Mouse (Mus musculus) CD4-positive helper T cell, adult 2 months (primary cell): Measurements from ENCODE around the gene Shisa4.
"Not testable (repeated sequence)": the region's sequence is repeated elsewhere in the genome, so short reads cannot be mapped to it uniquely, and the experiment has no call there.

Source experiments
- DNase-seq: peaks from one replicate; pipeline ENCODE4 v3.0.0-alpha.2; 2012; ENCODE audit warnings: low read depth, missing footprints, low spot score

Gene Shisa4

DNA sequence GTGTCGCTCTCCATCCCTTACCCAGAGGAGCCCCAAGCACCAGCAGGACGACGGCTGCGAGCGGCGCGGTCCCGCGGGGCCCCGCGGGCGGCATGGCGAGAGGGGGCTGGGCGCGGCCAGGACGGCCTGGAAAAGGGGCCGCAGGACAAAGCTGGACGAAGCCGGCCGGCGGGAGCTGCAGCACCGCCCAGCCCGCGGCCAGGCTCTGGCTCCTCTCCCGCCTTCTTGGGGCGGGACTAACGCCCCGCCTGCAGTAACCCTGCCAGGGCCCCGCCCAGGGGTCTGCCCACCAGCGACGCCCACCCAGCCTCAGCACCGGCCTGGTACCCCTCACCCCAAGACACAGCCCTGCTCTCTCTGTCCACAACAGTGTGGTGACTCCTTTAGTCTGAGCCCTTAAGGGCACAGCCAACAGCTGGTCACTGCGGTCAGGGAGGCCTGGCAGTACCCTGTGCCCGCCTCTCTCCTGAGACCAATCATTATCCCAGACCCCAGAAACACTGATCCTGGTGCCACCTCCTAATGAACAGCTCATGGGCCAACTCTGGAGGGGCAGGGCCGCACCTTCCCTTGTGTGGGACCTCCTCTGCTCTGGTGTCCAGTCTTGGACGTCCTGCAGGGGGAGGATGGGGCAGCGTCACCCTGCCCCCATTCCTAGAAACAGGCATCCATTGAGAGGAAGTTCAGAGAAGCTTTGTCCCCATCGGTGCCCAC, at the start of gene Shisa4:
Shisa4 (minus strand) TSS at position 370 of the 714 bp plus-strand sequence.
- peak; percentile 13 for DNase-seq

DNA sequence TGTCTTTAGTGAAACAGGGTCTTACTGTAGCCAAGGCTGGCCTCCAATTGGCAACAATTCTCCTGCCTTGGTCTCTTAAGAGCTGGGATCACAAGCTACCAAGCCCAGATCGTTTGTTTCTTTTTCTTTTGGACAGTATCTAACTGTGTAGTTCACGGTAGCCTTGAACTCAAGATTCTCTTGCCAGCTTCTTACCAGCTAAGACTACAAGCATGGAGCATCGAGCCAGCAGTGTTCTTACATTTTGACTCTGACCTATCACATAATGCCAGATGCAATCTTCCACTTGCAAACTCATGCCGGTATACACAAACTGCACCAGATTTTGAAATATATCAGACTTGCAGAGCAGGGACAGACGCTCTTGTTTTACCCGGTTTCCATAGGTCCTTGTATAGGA, 47.7 kb upstream of the Shisa4 start:
- no peak for DNase-seq

DNA sequence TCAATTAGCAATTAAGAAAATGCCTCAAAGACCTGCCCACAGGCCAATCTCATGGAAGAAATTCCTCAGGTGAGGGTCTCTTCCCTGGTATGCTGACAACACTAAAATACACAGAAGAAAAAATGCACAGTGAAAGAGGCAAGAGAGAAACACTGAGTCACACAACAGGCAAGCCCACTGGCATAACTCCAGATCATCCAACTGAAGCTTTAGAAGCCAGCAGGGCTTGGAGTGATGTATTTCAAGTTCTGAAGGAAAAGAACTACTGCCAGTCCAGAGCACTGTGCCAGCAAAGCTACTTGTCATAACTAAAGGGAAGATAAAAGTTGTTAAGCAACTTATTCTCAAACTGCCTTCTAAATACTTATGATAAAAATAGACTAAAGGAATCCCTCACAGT, 39.0 kb upstream of the Shisa4 start:
- DNase-seq, result no peak

DNA sequence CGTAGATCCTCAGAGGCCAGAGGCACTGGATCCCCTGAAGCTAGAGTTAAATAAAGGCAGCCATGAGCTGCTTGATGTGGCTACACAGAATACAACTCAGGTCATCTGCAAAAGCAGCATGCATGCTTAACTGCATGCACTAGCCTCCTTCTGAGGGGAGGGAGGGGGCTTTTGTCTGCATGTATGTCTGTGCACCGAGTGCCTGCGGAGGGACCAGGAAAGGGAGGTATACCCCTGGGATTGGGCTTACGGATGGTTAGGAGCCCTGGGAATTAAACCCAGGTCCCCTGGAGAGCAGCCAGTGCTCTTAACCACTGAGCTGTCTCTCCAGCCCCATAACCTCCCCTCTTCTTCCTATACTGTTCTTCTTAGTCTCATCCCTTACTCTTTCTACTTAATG, 37.1 kb upstream of the Shisa4 start:
- no peak for DNase-seq

DNA sequence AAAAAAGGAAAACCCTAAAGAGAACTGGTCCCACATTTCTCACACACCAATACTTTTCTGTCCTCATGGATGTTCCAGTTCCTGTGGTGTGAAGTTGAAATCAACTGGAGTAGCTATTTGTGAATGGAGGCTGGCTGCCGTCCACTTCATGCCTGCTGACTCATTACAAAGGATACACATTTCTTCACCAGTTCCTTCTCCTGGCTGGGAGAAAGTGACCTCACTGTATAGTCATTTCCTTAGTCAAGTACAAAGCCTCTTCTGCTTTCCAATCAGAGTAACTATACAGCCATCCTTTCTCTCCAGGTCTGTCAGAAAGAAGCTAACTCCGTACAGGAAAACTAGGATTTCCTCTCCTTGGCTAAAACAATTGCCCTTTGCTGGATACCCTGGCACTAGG, 35.9 kb upstream of the Shisa4 start:
- DNase-seq, result no peak

DNA sequence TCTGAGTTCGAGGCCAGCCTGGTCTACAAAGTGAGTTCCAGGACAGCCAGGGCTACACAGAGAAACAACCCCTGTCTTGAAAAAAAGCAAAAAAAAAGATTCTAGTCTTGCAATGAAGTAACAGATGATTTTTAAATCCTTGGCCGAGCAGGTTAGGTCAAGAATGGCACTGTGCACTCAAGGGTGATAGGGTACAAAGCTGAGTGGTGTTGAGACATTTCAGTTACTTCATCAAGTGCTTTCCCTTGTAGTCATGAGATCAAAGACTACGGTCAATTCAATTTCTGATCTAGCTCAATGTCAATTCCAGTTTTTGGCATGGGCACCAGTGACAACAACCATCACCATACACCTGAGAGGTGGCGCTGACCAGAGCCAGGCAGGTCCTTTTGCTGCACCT, 33.9 kb upstream of the Shisa4 start:
- DNase-seq, result no peak

DNA sequence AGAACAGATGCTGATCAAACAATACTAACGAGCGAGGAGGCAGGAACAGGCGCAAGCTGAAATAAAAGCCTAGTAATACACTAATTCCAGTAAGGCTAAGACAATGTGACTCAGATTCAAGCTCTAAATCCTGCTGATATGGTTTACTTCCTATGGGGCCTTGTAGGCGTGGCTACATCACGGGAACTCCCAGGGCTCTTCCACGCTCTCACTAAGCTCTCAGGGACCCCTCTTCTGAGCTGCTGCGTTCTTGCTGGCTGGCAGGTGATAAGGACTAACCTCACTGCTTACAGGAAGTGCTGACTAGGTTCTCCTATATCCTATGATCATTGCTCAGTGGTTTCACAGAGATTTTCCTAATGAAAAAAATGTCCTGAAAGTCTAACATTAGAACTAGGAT, 30.3 kb upstream of the Shisa4 start:
- DNase-seq, result no peak

DNA sequence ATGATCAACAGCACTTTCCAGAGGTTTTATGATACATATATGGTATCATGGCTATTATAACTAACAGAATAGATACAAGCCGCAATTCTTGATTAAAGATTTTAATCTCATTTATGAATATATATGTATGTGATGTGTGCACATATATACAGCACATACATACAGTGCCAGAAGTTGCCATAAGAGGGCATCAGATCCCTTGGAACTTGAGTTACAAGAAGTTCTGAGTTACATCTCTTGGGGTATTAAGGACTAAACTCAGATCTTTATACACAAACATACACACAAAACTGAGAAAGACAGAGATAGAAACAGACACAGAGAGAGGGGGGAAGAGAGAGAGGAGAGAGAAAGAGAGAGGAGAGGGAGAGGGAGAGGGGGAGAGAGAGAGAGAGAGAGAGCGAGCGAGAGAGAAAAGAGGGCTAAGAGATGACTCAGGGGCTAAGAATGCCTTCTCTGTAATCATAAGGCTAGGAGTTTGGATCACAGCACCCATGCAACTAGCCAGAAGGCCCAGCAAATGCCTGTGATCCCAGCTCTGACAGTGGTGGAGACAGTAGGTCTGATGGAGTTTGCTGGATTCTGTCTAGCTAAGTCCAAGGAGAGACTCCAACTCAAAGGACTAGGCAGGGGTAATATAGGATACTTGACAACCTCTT, 26.5 kb upstream of the Shisa4 start:
- DNase-seq, result no peak

DNA sequence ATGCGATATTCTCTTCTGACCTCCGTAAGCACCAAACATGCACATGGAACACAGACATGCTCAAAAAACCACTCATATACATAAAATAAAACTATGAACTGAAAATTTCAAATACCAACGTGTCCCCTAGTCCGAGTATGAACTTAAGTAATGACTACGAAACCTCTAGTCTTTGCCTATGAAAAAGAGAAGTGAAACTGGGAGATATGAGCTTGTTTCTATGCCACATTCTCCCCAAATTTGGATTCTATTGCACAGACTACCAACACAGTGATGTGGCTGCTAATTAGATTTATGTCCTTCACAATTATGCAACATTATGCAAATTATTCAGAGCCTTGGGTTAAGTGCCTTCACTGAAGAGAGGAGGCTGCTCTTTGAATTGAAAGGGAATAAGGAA, 24.4 kb upstream of the Shisa4 start:
- no peak for DNase-seq

DNA sequence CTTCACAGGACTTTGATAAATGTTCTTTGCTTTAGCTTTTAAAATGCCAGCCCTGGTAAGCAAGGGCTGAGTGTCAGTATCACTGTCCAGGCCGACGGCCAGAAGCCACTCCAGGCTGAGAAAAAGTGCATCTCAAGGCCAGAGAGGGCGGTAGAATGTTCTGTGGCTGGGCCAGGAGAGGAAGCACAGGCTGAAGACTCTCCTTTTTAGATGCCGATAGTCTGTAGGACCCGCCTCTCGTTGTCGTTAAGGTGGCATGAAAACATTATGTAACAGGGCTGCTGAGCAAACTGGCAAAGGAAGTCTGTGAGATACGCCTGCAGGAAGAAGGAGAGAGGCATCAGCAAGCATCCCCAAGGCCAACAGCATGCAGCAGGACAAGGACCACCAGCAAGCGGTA, 10.1 kb upstream of the Shisa4 start:
- no peak for DNase-seq

DNA sequence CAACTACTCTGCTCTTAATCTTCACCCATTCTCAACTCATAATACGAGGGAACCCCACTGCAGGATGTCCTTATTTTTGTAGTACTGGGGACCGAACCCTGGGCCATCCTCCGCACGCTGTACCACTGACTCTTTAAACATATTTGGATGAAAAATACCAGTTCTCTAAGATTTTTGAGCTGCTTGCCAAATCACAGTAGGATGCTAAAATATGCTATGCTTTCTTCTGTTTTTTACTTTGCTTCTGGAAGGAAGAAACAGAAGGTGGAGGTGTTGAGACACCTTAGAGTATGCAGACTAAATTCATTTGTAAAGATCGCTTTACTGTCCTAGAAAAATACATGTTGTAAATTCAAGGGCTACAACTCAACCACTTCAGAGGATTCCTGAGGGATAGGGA, 9.1 kb upstream of the Shisa4 start:
- no peak for DNase-seq

DNA sequence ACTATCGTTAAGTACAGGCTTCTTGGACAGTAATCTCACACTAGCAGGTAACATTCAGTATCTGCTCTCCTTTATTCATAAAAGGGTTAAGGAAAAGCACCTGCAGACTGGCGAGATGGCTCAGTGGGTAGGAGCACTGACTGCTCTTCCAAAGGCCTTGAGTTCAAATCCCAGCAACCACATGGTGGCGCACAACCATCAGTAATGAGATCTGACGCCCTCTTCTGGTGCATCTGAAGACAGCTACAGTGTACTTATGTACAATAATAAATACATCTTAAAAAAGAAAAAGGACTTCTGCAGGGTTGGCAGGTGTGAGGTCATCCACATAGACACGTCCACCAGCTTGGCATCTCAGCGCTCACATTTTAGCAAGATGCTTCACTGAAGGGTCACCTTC, 6.5 kb upstream of the Shisa4 start:
- DNase-seq, result not testable (repeated sequence)

DNA sequence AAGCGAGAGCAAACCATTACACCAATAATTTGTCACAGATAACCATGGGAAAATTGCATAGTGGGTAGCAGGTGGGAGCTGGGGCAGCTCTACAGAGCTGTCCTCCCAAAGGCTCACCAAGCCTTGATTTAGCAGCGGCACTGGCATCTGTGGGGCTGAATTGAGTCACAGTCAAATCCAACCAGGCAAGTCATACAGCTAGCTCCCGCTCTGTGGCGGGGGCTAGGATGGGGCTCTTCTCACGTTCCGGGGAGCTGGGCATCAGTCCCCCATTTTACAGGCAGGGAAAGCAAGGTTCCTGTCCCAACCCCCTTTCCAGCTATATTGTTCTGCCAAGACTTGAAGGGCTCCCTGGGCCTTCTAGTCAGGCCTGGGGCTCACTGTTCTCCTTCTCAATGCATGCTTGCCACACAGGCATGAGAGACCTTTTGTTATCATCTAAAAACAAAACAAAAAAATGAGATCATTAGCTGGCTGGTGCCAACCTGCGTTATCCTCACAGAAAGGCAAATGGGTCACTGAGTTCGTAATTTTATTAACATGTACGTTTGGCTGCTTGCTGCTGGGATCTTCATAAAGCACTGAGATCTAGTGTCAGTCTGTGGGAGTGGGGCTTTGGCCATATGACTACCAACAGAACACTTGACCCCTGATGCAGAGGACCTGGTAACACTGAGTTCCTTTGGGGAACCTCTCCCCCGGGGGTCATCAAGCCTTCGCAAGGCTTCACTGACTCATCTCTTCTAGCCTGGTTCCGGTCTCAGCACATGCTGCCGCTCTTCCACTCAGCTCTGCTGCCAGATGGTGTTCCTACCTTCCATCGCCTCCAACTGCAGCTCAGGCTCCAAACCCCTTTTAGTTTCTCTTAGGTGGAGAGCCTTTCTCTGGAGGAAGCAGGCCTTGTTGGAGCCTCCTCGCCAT, 5.3 kb upstream of the Shisa4 start:
- no peak for DNase-seq

DNA sequence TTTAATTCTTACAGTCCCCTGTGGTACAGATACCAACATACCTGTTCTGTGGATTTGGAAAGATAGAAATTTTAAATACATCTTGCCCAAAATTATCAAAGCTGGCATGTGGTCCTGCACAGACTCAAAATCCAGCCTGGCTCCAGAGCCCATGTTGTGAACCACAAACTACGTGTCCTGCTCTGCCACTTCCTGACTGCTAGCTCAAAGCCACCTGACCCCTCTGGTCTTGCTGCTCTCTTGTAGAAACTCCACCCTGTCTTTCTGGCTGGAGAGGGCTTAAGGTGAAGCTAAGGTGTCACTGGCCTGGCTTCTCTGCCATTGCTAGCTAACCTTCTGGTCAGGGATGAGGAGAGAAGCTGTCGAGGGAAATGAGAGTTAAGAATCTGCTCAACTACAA, 4.0 kb upstream of the Shisa4 start:
- no peak for DNase-seq

DNA sequence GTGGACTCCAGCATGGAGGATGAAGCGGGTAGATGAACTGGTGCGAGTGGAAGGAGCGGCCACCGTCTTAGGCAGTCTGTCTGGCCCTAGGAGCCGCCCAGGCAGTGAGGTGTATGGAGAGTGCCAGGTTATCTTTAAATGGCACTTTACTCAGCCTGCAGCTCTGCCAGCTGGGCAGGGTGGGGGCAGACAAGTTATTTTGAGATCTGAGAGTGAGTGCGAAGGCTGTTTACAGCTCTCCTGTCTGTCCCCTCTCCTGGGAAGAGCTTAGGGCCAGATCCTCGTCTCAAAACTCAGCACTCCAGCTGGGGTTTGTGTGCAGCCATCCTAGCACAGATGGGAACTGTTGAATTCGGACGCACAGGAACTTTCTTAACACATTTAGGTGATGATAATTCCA, 3.5 kb upstream of the Shisa4 start:
- DNase-seq, result no peak

DNA sequence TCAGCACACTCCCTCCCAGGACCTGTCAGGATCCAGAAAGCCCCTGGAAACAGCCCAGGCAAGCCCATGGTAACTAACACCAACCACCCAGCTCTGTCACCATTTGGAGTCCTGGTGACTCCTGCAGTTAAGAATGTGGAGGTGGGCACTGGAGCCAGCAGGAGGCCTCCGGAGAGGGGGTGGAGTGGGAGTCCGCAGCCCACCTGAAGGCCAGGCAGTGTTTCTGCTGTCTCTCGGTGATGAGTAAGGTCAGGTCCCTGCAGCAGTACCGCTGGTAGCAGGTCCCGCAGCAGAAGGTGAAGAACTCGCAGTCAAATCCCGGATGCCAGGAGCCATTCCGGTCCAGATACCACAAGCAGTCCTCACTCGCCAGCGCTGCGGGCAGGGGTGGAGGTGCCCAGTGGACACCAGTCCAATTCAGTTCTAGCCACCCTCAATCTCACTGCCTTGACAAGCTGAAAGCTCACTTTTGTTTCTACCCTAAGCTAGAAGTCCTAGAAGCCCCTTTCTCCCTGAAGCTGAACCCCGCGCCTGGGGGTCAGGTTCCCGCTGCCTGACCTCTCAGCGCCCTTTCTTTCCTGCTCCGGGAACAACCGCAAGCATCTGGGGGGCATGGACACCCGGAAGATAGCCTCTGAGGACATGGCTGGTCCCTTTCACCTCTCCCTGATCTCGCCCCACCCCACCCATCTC, 716 bp downstream of the Shisa4 start:
- no peak for DNase-seq

DNA sequence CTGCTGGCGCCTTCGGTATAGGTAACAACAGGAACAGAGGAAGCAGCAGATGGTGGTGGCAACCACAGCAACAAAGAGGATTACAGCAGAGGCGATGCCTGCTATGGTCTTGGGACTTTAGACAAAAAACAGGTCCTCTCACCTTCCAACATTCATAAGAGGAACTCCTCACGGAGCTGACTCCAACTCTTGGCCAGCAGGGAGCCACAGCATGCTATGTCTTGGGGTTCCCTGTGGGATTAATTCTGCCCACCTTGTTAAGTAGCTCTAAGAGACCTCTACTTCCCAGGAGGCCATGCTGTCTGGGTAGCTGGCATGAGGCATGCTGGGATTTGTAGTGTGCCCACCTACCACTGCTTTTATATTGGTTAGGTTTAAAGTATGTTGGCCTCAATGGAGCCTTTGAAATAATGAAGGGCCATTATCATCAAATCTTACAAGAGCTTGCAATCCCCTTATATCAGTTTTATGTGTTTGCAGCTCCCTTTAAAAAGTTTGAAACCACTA, 1.8 kb downstream of the Shisa4 start:
- DNase-seq, result no peak

DNA sequence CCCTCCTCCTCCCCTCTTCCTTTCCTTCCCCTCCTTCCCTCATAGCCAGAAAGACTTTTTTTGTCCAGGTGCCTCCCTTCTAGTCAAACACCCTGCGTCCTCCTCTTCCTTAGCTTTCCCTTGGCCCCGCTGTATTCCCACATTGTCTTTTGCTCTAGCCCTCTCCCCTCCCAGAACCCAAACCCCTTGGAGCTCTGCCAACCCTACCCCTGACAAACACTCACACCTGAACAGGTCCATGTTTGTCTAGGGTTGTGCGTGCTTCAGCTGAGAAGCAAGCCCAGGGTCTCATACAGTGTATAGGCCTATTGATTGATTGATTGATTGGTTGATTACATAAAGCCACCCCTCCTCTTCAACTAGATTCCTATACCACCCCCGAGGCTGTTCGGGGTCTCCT, 5.6 kb downstream of the Shisa4 start:
- DNase-seq, result no peak

DNA sequence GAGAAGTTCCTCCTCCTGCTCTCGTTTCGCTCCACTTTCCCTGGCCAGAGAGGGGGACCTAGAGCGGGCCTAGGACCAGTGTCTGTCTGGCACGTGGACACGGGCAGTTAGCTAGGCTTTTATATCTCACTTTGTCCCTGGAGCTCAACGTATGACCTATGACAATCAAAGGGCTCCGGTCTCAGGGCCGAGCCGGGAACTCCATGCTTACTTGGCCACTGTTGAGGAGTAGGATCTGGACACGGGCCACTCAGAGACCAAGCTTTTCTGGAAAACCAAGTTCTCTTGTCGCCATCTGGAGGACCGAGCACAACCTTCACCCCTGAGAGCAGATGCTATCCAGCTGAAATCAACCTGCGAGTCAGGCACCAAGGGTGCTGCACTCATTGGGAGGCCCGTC, 6.1 kb downstream of the Shisa4 start:
- DNase-seq, result no peak

DNA sequence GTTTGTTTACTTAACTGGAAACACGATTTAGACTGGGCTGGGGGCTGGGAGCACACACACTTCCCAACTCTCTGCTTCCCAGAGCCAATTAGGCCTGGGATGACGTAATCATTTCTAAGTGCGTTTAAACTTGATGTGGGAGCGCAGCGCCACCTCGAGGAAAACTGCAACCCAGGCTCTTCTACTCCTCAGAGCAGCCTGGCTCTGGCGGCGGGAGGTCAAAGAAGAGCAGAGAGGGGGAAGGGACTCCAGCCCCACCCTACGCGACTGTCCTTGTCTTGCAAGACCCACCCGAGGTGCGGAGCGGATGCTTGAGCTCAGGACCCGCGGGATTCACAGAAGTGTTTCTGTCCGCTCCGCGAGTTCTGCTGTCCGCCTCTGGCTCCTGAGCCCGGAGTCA, 6.8 kb downstream of the Shisa4 start:
- DNase-seq, result peak; percentile 63

DNA sequence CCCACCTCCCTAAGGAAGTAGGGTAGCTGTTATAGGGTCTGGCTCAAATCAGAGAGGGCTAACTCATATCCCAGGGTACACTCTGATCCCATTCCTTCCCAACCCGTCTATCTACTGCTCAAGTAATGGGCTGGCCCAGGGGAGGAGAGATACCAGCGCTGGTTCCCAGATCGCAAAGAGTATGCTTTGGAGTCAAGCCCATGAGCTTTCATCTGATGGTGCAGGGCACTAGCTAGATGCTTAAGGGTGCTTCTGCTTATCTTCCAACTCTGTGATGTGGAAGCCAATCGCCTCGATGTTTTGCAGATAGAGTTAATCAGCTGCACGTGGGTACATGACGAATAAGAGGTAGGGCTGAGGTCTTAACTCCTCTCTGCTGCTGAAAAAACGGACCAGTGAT, 7.4 kb downstream of the Shisa4 start:
- no peak for DNase-seq

DNA sequence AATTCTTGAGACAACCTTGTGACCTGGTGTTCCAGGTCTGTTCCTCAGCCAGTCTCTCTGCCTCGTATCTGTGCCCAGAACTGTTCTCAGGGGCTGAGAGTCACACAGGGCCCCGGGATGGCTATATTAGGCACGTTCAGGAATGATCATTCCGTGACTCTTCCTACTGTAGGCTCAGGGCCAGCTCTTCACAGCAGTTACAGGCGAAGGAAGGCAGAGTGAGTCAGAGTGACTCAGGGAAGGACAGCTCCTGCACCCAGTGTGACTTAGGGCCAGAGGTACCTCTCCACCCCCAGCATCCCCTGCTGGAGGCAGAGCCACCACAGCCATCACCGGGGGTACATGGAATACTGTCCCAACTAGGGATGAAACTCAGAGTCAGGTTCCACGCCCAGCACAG, 8.0 kb downstream of the Shisa4 start:
- DNase-seq, result no peak
